11 mouse cellular contexts compared by ENCODE assay signal in genomic region chr12:83882503-83882902, GRCm38 (mm10). TPM values are rescaled to one million over a fixed set of nuclear protein-coding genes. Genes with fewer than 3 reads are reported as not detected.
DNase-seq lines count a peak whose midpoint lies in the region; ATAC-seq lines count a peak whose summit lies in the region.
"Had no signal": no experiment of that assay in that cellular context is flagged by ENCODE, and none has a peak within 500 bp of the region (broad histone marks: within the 10 kb centered on the region; RNA-seq: fewer than 3 reads in every experiment).

No protein-coding gene starts in this region.

- H3K4me3 ChIP-seq in limb, embryonic 15.5 days: no peak overlapping the region
- no peak overlapping the region for H3K4me3 ChIP-seq in limb, embryonic 10.5 days
- no peak overlapping the region for H3K4me3 ChIP-seq in lung, embryonic 16.5 days (ENCODE audit: low read length)
- H3K4me3 ChIP-seq in hindbrain, embryonic 12.5 days: no peak overlapping the region
- H3K4me3 ChIP-seq in midbrain, embryonic 14.5 days (replicated peaks; ENCODE audit: low read depth, low read length): no peak overlapping the region
- H3K4me3 ChIP-seq: heart, embryonic 10.5 days had no signal

- no peaks in the 10 kb centered on the region for H3K4me1 ChIP-seq in limb, embryonic 15.5 days
- no peaks in the 10 kb centered on the region for H3K4me1 ChIP-seq in limb, embryonic 10.5 days
- H3K4me1 ChIP-seq in lung, embryonic 16.5 days (replicated peaks; ENCODE audit: control insufficient read depth, insufficient read depth, low read length): peaks cover 5% of the 10 kb centered on the region; the same call in 1 of the 2 replicates
- no peaks in the 10 kb centered on the region for H3K4me1 ChIP-seq in hindbrain, embryonic 12.5 days
- H3K4me1 ChIP-seq in midbrain, embryonic 14.5 days (ENCODE audit: control insufficient read depth, insufficient read depth, low read length): no peaks in the 10 kb centered on the region
- H3K4me1 ChIP-seq: heart, embryonic 10.5 days had no signal

- no peaks in the 10 kb centered on the region for H3K27me3 ChIP-seq in limb, embryonic 15.5 days
- no peaks in the 10 kb centered on the region for H3K27me3 ChIP-seq in limb, embryonic 10.5 days (ENCODE audit: low read depth, poor library complexity, severe bottlenecking)
- H3K27me3 ChIP-seq in lung, embryonic 16.5 days (ENCODE audit: control insufficient read depth, insufficient read depth, low read depth, low read length): no peaks in the 10 kb centered on the region
- H3K27me3 ChIP-seq in hindbrain, embryonic 12.5 days: no peaks in the 10 kb centered on the region
- no peaks in the 10 kb centered on the region for H3K27me3 ChIP-seq in midbrain, embryonic 14.5 days (ENCODE audit: control insufficient read depth, insufficient read depth, low read length)

- no peak for DNase-seq in limb, embryonic 10.5 days (ENCODE audit: low spot score)
- DNase-seq in cerebellum, postnatal 25 days: peak; percentile 67 to 76
- DNase-seq in urinary bladder, postnatal 36 days (ENCODE audit: low spot score in 2 of 2): peak; percentile 50 to 58
- no peak for DNase-seq in spleen, postnatal 14 days (ENCODE audit: low spot score in 2 of 2)
- DNase-seq in midbrain, embryonic 14.5 days: no peak
- DNase-seq: adrenal gland, postnatal 25 days had no signal

- no peak overlapping the region for H3K9ac ChIP-seq in limb, embryonic 15.5 days
- no peak overlapping the region for H3K9ac ChIP-seq in lung, embryonic 16.5 days (ENCODE audit: low read length)
- H3K9ac ChIP-seq in hindbrain, embryonic 12.5 days: no peak overlapping the region
- no peak overlapping the region for H3K9ac ChIP-seq in midbrain, embryonic 14.5 days (replicated peaks; ENCODE audit: low read length)

- H3K4me2 ChIP-seq in limb, embryonic 15.5 days: no peak overlapping the region
- H3K4me2 ChIP-seq in lung, embryonic 16.5 days (ENCODE audit: low read depth, low read length): no peak overlapping the region
- H3K4me2 ChIP-seq in hindbrain, embryonic 12.5 days (replicated peaks): no peak overlapping the region
- H3K4me2 ChIP-seq in midbrain, embryonic 14.5 days (ENCODE audit: low read length): no peak overlapping the region

- 0 out of 2 replicates have a peak overlapping the region, but pooled peaks have one; percentile 33 for H3K27ac ChIP-seq in limb, embryonic 15.5 days
- no peak overlapping the region for H3K27ac ChIP-seq in limb, embryonic 10.5 days
- H3K27ac ChIP-seq in lung, embryonic 16.5 days (ENCODE audit: low read length): peak overlapping the region; percentile 23
- H3K27ac ChIP-seq in hindbrain, embryonic 12.5 days: no peak overlapping the region
- no peak overlapping the region for H3K27ac ChIP-seq in midbrain, embryonic 14.5 days (replicated peaks; ENCODE audit: low read depth, low read length)
- H3K27ac ChIP-seq: heart, embryonic 10.5 days had no signal

- H3K9me3 ChIP-seq in limb, embryonic 15.5 days: no peaks in the 10 kb centered on the region
- no peaks in the 10 kb centered on the region for H3K9me3 ChIP-seq in limb, embryonic 10.5 days (replicated peaks)
- no peaks in the 10 kb centered on the region for H3K9me3 ChIP-seq in lung, embryonic 16.5 days (ENCODE audit: control insufficient read depth, low read length)
- no peaks in the 10 kb centered on the region for H3K9me3 ChIP-seq in hindbrain, embryonic 12.5 days (replicated peaks)
- no peaks in the 10 kb centered on the region for H3K9me3 ChIP-seq in midbrain, embryonic 14.5 days (ENCODE audit: control insufficient read depth, low read length)
- H3K9me3 ChIP-seq: heart, embryonic 10.5 days had no signal

- WGBS in limb, embryonic 15.5 days: 79% methylated on average over 7 of the region's 7 CpGs
- 91% methylated on average over 7 of the region's 7 CpGs for WGBS in limb, embryonic 10.5 days
- WGBS in lung, embryonic 16.5 days: 70% methylated on average over 7 of the region's 7 CpGs
- WGBS in hindbrain, embryonic 12.5 days: 93% methylated on average over 7 of the region's 7 CpGs
- WGBS in midbrain, embryonic 14.5 days: 90% methylated on average over 7 of the region's 7 CpGs

- ATAC-seq in limb, embryonic 15.5 days (ENCODE audit: insufficient number of reproducible peaks, low FRiP score, low TSS enrichment, low read depth): no peak
- peak; percentile 66 for ATAC-seq in lung, embryonic 16.5 days (ENCODE audit: low read depth)
- no peak for ATAC-seq in hindbrain, embryonic 12.5 days (ENCODE audit: low FRiP score)
- ATAC-seq in midbrain, embryonic 14.5 days (ENCODE audit: low FRiP score, low TSS enrichment): no peak
- ATAC-seq: inflammation-experienced regulatory T-cells, adult 6 months had no signal

- H3K36me3 ChIP-seq in limb, embryonic 15.5 days: peaks cover 10% of the 10 kb centered on the region
- peaks cover 29% of the 10 kb centered on the region for H3K36me3 ChIP-seq in limb, embryonic 10.5 days
- H3K36me3 ChIP-seq in lung, embryonic 16.5 days (ENCODE audit: control insufficient read depth, insufficient read depth, low read length): no peaks in the 10 kb centered on the region
- H3K36me3 ChIP-seq in hindbrain, embryonic 12.5 days: peaks cover 4% of the 10 kb centered on the region; the same call in 1 of the 2 replicates
- H3K36me3 ChIP-seq in midbrain, embryonic 14.5 days (ENCODE audit: control insufficient read depth, insufficient read depth, low read length): no peaks in the 10 kb centered on the region

RNA-seq across cellular contexts. Expression of gene Numb, which starts 39.2 kb away (rescaled TPM):
- polyA plus RNA-seq in limb, embryonic 15.5 days (2015; fragmentation: Nextera tagmentation; extraction: Ambion mirVana): 36.6 and 37.5 TPM in 2 replicates
- 32.7 and 37.4 TPM in 2 replicates for polyA plus RNA-seq in limb, embryonic 10.5 days (2016; fragmentation: Nextera tagmentation; extraction: Ambion mirVana)
- polyA plus RNA-seq in lung, embryonic 16.5 days (2015; fragmentation: Nextera tagmentation; extraction: Ambion mirVana): 46.1 and 46.6 TPM in 2 replicates
- polyA plus RNA-seq in hindbrain, embryonic 12.5 days (2016; fragmentation: Nextera tagmentation; extraction: Ambion mirVana): 30.8 and 31.5 TPM in 2 replicates
- polyA plus RNA-seq in midbrain, embryonic 14.5 days (2014; fragmentation: Nextera tagmentation; extraction: Ambion mirVana): 13.0 and 20.6 TPM in 2 replicates

Comparison
In these comparisons a context has a peak if more than half of its experiments do, and no peak if none do; other contexts are left out.
1. H3K27ac ChIP-seq: peak in limb, embryonic 15.5 days (single experiment) and lung, embryonic 16.5 days (single experiment); none in limb, embryonic 10.5 days (single experiment), hindbrain, embryonic 12.5 days (single experiment) and midbrain, embryonic 14.5 days (single experiment).
2. DNase-seq: peak in cerebellum, postnatal 25 days (2 of 2) and urinary bladder, postnatal 36 days (2 of 2); none in limb, embryonic 10.5 days (single experiment), spleen, postnatal 14 days (0 of 2) and midbrain, embryonic 14.5 days (single experiment).